Mouse (Mus musculus) urinary bladder, adult 2 months (tissue): ENCODE data around the gene Arsb. TPM values are rescaled to one million over a fixed set of nuclear protein-coding genes. Genes with fewer than 3 reads are reported as not detected.

ENCODE experiments used
- DNase-seq: peaks from one replicate; pipeline ENCODE4 v3.0.0; 2022; ENCODE audit warnings: low spot score
- polyA plus RNA-seq: library from polyadenylated mRNA; depleted of rRNA; stranded (reverse); fragments of >200 nt; gene quantifications from 2 replicates; pipeline ENCODE4 v1.2.3, GENCODE M21; 2012

Gene Arsb
- polyA plus RNA-seq, 1 experiment, result 40.1 TPM

DNA sequence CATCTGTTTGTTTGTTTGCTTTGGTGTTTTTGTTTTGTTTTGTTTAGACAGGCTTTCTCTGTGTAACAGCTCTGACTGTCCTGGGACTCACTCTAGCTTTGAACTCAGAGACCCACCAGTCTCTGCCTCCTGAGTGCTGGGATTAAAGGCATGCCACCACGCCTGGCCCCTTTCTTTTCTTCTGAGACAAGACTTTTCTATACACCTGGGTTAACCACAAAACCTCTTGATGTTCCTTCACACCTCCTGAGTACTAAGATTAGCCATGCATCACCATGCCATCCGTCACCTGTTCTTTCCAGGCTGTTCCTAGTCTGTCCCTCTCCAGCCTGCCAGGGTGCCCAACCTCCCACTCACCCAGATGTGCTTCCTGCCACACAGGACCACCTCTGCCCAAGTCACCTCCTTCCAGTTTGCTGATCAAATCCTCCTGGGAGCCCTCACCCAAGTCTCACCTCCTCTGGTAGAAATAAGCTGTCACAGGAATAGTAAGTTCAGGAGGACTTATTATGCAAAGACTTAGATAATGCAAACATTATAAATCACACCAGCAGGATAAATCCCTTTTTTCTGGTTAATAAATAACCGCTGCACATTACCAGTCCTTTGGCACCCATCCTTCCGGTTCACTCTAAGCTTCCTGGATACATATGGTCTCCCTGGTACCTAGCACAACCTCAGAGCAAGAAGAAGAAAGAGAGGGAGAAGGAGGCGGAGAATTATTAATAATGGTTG is 150.6 kb downstream of the Arsb start:
- DNase-seq, result no peak

GRCm38 (mm10) chr13:93922566-93922910 is 151.1 kb downstream of the Arsb start:
- DNase-seq, result no peak

- no peak for DNase-seq
These were observed 153.5 kb downstream of the Arsb start for GRCm38 (mm10) chr13:93924735-93925432.

DNA sequence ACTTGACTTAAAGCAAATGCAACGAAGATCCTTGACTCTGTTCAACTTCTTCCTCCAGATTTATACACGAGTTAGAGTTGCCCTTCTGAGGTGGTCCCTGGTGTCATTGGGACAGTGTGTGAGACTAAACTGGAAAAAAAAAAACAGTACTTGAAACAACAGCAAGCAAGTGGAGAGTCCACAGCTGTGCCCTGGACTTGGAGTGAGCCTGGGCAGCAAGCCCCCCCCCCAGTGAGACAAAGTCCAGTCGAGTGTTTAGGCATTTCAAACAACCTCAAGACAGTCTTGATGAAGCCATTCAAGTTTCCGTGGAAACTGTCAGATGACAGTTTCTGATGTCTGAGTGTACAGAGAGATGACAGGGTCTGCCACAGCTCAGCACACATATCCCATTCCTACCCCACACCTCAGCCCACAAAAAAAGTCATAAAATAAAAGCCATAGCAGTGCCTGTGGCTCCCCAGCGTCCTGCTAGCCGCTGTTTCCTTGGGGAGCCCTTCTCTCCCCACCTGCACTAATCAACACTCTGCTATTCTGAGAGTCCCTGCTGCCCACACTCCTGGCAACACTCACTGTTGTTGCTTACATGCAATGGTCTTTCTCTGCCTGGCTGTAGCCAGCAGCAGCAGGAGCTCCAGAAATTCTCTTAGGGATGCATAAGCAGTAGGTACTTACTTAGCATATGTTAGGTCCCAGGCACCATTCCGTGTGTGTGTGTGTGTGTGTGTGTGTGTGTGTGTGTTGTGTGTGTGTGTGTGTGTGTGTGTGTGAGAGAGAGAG is 159.3 kb downstream of the Arsb start:
- no peak for DNase-seq

GRCm38 (mm10) chr13:93936455-93936854 is 165.0 kb downstream of the Arsb start:
- no peak for DNase-seq

GRCm38 (mm10) chr13:93938118-93938517 is 166.7 kb downstream of the Arsb start:
- no peak for DNase-seq

DNA sequence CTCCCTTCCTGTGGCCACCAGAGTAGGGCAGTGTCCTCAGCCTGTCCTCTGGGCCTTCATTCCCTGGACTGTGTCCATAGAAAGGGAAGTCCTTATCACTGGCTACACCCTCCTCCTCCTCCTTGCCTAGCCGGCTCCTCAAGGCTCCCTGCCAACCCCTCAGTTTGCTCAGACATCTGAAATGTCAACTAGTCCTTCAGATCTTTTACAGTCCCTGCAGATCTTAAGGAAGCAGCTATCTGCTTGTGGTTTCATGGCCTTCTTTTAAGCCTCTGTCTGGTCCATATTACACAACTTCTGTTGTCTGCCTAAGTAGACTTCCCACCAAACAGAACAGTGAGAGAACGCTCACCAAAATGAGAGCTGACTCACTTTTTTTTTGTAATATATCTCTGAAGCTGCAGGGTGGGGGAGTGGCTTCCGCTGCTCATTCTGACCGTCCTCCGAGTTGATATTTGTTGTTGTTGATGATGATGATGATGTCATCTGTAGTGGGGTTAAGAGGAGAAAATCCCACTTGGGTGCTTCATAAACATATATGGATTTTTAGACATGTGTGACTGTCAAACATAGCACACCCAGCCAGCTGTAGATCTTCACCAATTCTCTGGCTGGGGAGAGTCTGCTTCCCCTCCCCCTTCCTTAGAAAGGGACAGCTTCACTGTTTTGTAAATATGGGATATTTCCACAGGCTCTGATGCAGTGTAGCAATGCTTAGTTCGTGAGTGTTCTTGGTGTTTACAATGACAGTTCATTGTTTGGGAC is 168.1 kb downstream of the Arsb start:
- DNase-seq, result no peak

DNA sequence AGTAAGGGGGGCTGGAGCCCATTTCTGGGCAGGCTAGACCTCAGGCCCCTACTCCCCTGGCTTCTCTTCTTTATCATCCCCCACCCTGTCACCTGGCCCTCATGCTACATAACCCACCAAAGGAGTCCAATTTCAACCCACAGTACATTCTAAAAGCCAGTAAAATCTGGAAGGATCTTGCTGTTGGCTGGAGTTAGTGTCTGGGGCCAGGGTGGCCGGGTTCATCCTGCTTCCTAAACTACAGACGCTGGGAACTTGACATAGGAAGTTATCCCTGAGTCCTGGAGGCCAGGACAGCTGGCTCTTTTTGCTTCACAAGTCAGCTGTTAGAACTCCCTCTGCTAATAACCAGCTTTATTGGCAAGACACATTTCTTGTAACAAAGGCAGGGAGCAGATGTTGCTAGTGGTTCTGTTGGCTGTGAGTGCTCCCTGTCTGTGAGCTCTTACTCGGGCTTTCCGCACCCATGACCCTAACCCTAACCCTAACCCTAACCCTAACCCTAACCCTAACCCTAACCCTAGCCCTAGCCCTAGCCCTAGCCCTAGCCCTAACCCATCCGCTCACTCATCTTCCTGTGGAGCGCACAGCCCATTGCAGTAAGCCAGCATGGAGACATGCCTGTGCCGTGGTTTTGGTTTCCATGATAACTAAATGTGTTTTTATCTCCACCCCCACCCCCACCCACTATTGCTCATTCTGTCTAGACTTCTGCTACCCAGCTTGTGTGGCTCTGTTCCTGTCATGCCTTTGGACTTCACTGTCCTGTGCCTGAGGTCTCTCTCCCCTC is 169.5 kb downstream of the Arsb start:
- DNase-seq, result no peak

GRCm38 (mm10) chr13:93950996-93951395 is 179.6 kb downstream of the Arsb start:
- no peak for DNase-seq

DNA sequence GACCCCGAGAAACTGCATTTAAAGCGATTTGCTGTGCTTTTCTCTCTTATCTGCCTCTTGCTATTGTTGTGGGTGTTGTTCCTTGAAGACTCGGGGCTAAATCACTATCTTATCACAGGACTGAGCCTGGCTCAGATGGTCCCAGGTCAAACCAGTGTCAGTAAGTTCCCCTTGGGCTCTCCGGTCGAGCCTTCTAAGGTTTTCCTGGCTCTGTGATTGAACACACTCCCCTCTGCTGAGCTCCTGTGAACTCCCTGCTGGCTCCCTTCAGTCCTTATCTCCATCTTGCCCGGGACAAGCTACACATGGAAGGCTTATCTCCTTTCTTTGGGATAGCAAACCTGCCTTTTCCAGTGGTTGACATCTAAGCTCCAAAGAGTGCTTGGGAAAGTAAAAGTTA is 180.1 kb downstream of the Arsb start:
- no peak for DNase-seq

GRCm38 (mm10) chr13:93952466-93952865 is 181.0 kb downstream of the Arsb start:
- no peak for DNase-seq

DNA sequence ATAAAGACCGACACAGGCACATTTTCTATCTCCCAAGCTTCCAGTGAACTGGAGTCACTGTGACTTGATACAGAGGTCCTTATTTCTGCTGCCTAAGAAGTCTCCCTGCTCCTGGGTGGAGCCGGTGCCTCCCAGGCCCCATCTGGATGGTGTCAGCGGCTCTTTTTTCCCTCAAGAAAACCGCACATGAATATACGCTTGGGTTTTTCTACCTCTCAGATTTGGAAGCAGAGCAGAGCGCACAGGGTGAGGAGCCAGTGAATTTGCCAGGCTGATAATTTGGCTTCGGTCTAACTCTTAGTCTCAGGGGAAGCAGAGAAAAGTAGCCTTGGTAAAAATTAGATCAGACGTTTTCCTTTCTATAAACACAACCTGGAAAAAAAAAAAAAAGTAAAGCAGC is 186.5 kb downstream of the Arsb start:
- no peak for DNase-seq

DNA sequence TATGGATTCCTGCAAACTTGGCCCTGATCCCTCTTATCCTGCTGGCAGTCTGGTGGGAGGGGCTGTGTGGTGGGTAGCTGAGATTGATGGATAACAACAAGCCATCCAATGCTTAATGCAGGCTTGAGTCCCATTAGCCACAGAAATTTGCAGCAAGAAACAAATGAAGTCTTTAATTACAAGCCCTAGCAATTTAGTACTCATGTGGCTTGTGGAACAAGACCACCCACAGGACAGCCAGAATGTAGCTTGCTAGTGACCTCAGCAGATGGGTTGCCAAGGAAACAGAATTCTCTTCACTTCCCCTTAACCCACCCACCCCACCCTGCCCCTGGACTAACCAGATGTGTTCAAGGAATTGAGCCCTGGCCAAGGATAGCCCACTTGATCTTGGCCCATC is 194.8 kb downstream of the Arsb start:
- DNase-seq, result no peak

GRCm38 (mm10) chr13:93967138-93967537 is 195.7 kb downstream of the Arsb start:
- no peak for DNase-seq

GRCm38 (mm10) chr13:93970115-93970514 is 198.7 kb downstream of the Arsb start:
- no peak for DNase-seq

GRCm38 (mm10) chr13:93972423-93972822 is 201.0 kb downstream of the Arsb start:
- no peak for DNase-seq

GRCm38 (mm10) chr13:93975668-93976067 is 204.2 kb downstream of the Arsb start:
- DNase-seq, result no peak

DNA sequence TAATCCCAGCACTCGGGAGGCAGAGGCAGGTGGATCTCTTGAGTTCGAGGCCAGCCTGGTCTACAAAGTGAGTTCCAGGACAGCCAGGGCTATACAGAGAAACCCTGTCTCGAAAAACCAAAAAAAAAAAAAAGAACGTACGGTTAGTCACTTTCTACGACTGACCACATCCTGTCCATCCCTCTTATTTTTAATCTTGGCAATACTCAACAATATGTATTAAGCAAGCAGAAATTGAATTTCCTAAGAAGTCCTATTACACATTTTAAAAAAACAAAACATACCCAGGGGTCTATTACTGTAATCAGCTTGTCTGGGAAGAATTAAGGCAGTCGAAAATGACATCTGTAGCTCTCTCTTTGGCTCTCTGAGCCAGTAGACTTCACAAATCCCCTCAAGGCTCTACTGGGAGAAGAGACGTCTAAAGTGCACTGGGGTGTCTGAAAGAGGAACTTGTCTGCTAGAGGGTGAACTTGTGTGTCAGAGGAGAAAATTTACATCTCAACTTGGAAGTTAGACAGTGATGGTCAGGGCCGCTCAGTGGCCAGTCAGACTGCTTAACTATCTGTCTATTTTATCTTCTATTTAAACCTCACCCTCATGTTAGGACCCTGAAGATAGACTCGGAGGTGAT is 205.6 kb downstream of the Arsb start:
- DNase-seq, result no peak

DNA sequence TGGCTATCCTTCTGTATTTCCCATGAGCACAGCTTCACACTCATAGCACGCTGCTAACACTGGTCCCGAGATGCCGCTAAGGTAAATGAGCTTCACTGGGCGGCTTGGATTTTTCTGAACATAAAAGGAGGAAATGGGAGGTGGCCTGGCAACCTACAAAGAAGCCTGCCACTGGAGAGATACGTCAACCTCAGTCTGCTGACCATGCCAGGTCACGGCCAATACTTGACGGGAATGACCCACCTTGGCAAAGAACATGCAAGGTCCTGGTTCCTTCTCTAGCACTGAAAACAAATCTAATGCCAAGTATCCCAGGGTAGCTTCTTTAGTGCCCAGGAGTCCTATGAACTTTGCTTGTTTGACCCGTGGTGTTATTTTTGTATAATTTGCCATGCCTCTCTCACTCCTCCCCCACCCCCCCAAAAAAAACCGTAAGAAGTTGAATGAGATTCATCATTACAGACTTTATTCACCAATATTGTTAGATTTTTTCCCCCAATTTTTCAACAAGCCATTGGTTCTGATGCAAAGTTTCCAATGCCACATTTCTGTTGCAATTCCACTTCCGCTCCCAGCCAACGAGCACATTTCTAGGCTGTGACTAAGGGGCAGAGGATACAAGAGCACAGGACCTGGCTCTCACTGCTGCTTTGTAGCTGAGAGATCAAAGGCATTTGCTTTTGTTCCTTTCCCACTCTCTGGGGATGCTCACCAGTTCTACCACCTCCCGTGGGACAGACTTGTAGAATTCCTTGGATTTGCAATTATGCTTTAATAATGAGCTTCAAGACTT is 207.5 kb downstream of the Arsb start:
- no peak for DNase-seq

DNA sequence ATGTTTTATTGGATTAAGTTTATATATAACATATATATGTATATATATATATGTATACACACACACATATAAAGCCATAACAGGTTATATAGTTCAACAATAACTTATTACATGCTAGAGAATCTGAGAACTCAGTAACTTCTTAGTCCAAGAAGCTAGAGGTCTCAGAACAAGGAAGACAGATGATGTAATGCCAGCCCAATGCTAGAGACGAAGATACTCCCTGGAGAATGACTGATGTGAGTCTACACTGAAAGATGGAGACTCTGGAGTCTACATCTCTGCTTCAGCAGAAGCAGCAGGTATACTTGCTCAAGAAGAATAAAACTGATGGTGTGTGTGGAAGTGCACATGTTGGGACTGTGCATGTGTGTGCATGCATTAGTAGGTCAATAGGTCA is 208.3 kb downstream of the Arsb start:
- no peak for DNase-seq
